Mouse (Mus musculus) kidney, embryonic 15.5 days (tissue): ENCODE results near the gene Ston2. TPM values are rescaled to one million over a fixed set of nuclear protein-coding genes. Genes with fewer than 3 reads are reported as not detected.

Experiments
- ATAC-seq: fragments of 200-750 bp; cut with Nextera tagmentation; replicated peaks from 2 replicates; pipeline ENCODE4 v1.8.0; 2017; ENCODE audit warnings: moderate TSS enrichment; ENCODE audit not compliant: low FRiP score
- H3K27ac ChIP-seq: fragments of 300-500 bp; sonication (generic); 2 replicates; pipeline ENCODE4 v1.5.1; 2015; ENCODE audit warnings: mild to moderate bottlenecking, inconsistent platforms
- H3K27me3 ChIP-seq: fragments of 300-500 bp; sonication (generic); 2 replicates; pipeline ENCODE4 v1.6.1; 2015; ENCODE audit warnings: inconsistent platforms
- H3K36me3 ChIP-seq: fragments of 300-500 bp; sonication (generic); 2 replicates; pipeline ENCODE4 v1.6.1; 2015; ENCODE audit warnings: inconsistent platforms
- H3K4me1 ChIP-seq: fragments of 300-500 bp; sonication (generic); 2 replicates; pipeline ENCODE4 v1.6.1; 2015; ENCODE audit warnings: inconsistent platforms
- H3K4me2 ChIP-seq: fragments of 300-500 bp; sonication (generic); 2 replicates; pipeline ENCODE4 v1.6.1; 2015; ENCODE audit warnings: moderate library complexity, mild to moderate bottlenecking, inconsistent platforms
- H3K4me3 ChIP-seq: fragments of 300-500 bp; sonication (generic); replicated peaks from 2 replicates; pipeline ENCODE4 v1.5.1; 2015; ENCODE audit warnings: mild to moderate bottlenecking, inconsistent platforms
- H3K9ac ChIP-seq: fragments of 300-500 bp; sonication (generic); 2 replicates; pipeline ENCODE4 v1.6.1; 2015; ENCODE audit warnings: mild to moderate bottlenecking, inconsistent platforms
- H3K9me3 ChIP-seq: fragments of 300-500 bp; sonication (generic); replicated peaks from 2 replicates; pipeline ENCODE4 v1.6.1; 2016; ENCODE audit warnings: inconsistent platforms
- WGBS: fragments of 180-500 bp; shearing (Covaris S2); methylation state at CpG from one replicate; pipeline ENCODE4 v1.1.7; 2015; ENCODE audit warnings: mixed read lengths; 5-methylcytosine and 5-hydroxymethylcytosine counted together
- polyA plus RNA-seq: library from polyadenylated mRNA; unstranded; fragments of >200 nt; fragmentation: Nextera tagmentation; extraction: Ambion mirVana; gene quantifications from 2 replicates; pipeline ENCODE4 v1.2.1, GENCODE M21; 2015

The Ston2 gene
- polyA plus RNA-seq: 11.2 and 12.4 TPM in 2 replicates

DNA sequence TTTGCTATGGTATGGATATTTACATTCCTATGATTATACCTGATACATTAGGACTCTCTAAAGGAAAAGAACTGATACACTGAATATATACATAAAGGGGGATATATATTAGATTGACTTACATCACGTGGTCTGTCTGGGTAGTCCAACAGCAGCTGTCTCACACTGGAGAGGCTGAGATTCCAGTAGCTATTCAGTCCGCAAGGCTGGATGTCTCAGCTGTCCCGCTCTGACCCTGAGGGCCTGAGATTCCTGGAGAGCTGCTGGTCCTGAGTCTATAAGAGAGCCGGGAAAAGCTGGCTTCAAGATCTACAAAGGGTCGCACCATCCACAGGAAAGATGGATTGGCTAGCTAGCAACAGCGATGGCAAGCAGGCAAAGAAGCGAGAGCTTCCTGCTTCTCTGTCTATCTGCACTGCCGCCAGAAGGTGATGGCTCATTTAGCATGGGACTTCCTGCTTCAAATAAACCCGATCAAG lies at the start of gene Ston2:
TSS of gene Ston2 (minus strand) at position 429 of the 479 bp plus-strand sequence.
- H3K4me2 ChIP-seq: no peak within 1 kb of the TSS
- H3K4me3 ChIP-seq: no peak within 1 kb of the TSS
- H3K9me3 ChIP-seq: no peaks in the 10 kb centered on the region
- no peaks in the 10 kb centered on the region for H3K27me3 ChIP-seq
- H3K4me1 ChIP-seq: peaks cover 9% of the 10 kb centered on the region; the same call in 1 of the 2 replicates
- WGBS: 63% methylated on average over 9 of the region's 9 CpGs
- H3K27ac ChIP-seq: no peak within 1 kb of the TSS
- no peak for ATAC-seq
- no peaks in the 10 kb centered on the region for H3K36me3 ChIP-seq
- no peak within 1 kb of the TSS for H3K9ac ChIP-seq

DNA sequence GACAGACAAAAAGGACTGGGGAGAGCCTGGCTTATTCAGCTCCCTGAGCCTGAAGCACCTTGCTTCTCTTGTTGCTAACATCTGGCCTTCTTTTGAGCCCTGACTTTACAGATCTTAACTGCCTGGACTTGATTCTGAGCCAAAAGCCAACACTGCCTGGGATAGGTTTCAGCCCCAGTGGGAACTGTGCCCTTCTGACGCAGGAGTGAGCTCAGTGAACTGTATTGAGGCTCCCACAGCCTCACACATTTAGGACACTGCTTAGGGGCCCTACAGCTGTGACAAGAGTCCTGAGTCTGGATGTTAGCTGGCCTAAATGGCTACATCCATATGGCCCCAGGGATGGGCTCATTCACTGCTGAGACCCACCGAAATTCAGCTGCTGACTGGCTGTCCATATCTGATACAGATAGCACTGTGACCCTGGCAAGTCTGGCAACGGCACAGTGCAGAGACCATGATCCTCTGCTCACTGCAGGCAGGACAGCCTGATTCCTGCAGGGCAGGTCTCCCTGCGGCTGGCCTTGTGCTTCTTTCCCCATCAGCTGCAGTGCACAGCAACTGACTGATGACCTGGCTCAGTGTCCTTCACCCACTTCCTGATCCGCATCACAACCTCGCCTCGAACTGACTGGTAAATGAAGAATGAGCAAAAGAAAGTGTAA lies 49.3 kb upstream of the Ston2 start:
- WGBS: 87% methylated on average over 7 of the region's 7 CpGs

DNA sequence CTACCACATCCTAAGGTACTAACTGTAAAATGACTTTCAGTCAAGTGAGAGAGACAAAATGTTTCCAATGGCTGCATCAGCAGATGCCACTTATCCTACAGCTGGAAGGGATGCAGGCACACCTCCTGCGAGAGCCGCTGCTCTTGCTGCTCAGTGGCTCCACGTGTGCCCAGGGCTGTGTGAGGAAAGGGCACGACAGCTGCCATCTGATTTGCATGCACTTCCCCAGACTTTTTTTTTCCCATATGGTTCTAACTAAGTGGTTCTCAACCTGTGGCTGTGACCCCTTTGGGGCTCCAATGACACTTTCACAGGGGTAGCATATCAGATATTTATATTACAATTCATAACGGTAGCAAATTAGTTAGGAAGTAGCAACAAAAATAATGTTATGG lies 45.7 kb upstream of the Ston2 start:
- H3K36me3 ChIP-seq: peaks cover 89% of the 10 kb centered on the region
- H3K4me1 ChIP-seq: no peaks in the 10 kb centered on the region
- WGBS: 75% methylated on average over 5 of the region's 5 CpGs
- no peak overlapping the region for H3K4me3 ChIP-seq
- no peak for ATAC-seq
- no peaks in the 10 kb centered on the region for H3K27me3 ChIP-seq
- H3K9ac ChIP-seq: no peak overlapping the region
- H3K27ac ChIP-seq: no peak overlapping the region
- H3K9me3 ChIP-seq: no peaks in the 10 kb centered on the region
- H3K4me2 ChIP-seq: no peak overlapping the region

More for the DNA sequence above, 49.3 kb upstream of the Ston2 start:
- Histone ChIP-seq H3K4me3 (no peak overlapping the region), H3K27ac (no peak overlapping the region), H3K9ac (no peak overlapping the region), H3K4me1 (no peaks in the 10 kb centered on the region), H3K27me3 (no peaks in the 10 kb centered on the region), H3K4me2 (no peak overlapping the region), H3K36me3 (peaks cover 95% of the 10 kb centered on the region), H3K9me3 (no peaks in the 10 kb centered on the region)
- 0 out of 2 replicates have a peak, but pooled peaks have one; percentile 36 for ATAC-seq

DNA sequence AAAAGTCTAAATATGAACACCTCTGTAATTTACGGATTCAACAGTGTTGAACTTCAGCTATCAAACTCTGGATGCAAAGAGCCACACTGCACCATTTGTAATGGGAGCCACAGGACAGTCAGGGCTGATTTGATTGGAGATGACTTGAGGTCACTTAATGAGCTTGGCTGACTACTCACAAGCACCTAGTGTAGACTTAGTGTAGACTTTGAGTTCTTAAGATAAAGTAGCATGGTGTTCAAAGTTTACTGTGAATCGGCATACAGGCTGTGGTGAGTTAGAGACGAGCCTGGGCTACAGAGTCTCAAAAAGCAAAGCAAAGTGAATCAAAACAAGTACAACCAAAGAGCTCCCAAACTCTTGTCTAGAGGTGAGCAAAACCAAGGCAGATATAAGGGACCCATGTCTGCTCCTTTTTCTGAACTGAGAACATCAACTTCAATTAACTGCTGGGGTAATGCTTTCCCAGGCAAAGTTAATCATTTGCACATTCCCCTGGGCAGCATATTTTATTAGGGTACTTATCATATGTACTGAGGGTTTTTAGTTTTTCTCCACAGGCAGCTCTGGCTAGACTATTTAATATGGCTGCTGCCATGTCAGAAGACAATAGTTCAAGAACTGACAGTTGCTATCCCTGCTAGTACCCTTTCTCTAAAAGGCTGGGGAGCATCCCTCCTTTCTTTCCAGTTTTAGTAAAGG lies 45.2 kb upstream of the Ston2 start:
- no peak for ATAC-seq
- 88% methylated on average over 3 of the region's 3 CpGs for WGBS
- no peaks in the 10 kb centered on the region for H3K4me1 ChIP-seq
- H3K36me3 ChIP-seq: peaks cover 87% of the 10 kb centered on the region
- H3K27ac ChIP-seq: no peak overlapping the region
- no peaks in the 10 kb centered on the region for H3K9me3 ChIP-seq
- H3K4me2 ChIP-seq: no peak overlapping the region
- H3K9ac ChIP-seq: no peak overlapping the region
- H3K27me3 ChIP-seq: no peaks in the 10 kb centered on the region
- no peak overlapping the region for H3K4me3 ChIP-seq

DNA sequence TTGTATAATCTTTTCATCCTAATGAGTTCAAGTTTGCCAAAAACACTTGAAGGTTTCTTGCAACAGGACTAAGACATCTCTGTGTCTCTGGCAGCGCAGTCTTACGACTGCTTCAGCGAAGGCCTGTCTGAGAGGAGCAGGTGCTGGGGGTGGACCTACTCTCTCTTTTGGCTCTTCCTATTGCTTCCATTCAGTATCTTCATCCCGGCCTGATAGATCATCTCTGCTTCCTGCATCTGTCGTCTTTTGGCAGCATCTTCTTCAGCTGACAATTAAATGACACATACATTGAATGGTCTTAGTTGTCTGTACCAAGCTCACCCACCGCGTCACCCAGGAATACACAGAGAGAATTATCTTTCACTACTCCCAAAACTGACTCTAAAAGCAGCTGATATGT lies 43.2 kb upstream of the Ston2 start:
- no peak overlapping the region for H3K4me2 ChIP-seq
- H3K4me3 ChIP-seq: no peak overlapping the region
- no peak for ATAC-seq
- H3K27ac ChIP-seq: no peak overlapping the region
- H3K36me3 ChIP-seq: peaks cover 86% of the 10 kb centered on the region
- H3K9me3 ChIP-seq: no peaks in the 10 kb centered on the region
- 92% methylated on average over 7 of the region's 7 CpGs for WGBS
- H3K9ac ChIP-seq: no peak overlapping the region
- H3K27me3 ChIP-seq: no peaks in the 10 kb centered on the region
- H3K4me1 ChIP-seq: no peaks in the 10 kb centered on the region

DNA sequence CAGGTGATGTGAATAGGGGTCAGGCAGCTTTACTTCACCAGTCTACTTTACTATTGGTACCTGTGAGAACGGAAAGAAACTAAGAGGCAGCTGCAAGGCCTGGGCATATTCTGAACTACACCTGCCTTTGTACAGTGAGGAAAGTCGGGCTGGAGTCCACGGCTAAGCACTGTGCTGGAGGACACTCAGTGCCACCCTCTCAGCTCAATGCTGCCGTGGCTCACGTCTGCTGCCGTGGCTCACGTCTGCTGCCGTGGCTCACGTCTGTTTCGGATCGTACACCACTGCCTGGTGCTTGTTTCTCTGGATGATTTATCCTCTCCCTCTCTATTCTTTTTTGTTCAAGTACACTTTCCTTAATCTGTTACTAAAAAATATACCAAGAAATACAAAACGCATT lies 32.3 kb upstream of the Ston2 start:
- ATAC-seq: no peak
- Histone ChIP-seq H3K27ac (no peak overlapping the region), H3K36me3 (peaks cover 84% of the 10 kb centered on the region), H3K9ac (no peak overlapping the region), H3K27me3 (no peaks in the 10 kb centered on the region), H3K4me3 (no peak overlapping the region), H3K4me2 (no peak overlapping the region), H3K4me1 (no peaks in the 10 kb centered on the region), H3K9me3 (no peaks in the 10 kb centered on the region)
- 91% methylated on average over 12 of the region's 12 CpGs for WGBS

DNA sequence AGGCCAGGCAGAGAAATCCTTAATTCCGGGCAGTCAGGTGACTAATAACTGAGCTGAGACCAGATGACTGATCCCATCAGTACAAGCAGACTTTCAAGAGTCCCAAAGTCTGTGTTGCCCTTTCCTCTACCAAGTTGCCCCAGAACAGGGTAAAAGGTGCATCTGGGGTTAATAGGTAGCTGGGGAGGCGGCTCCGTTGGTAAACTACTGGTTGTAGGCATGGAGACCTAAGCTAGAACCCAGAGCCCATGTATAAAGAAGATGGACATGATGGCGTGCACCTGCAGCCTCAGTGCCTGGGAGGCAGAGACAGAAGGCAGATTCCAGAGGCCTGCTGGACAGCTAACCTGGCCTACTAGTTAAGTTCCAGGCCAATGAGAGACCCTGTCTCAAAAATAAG lies 30.5 kb upstream of the Ston2 start:
- ATAC-seq: no peak
- 87% methylated on average over 4 of the region's 4 CpGs for WGBS
- no peak overlapping the region for H3K27ac ChIP-seq

DNA sequence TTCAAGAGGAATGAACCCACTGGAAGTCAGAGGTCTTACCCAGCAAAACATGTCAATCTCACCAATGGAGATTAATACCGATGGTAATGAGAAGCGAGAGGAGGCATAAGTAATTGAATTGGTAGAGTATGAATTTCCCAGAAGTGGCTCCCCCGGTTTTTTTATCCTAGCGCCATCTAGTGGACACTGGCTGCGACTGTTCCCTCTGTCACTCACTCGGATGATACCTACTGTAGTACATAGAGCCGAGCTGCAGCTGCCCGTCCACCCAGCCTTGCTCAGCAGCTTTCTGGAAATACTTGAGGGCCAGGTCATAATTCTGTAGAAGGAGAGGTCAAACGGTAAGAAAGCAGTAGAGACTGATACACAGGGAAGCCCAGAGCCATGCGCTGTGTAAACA lies 27.8 kb upstream of the Ston2 start:
- no peak overlapping the region for H3K9ac ChIP-seq
- no peaks in the 10 kb centered on the region for H3K27me3 ChIP-seq
- no peak overlapping the region for H3K4me2 ChIP-seq
- ATAC-seq: peak; percentile 60; the same call in 1 of the 2 replicates
- H3K36me3 ChIP-seq: peaks cover 85% of the 10 kb centered on the region
- no peak overlapping the region for H3K27ac ChIP-seq
- no peaks in the 10 kb centered on the region for H3K4me1 ChIP-seq
- no peaks in the 10 kb centered on the region for H3K9me3 ChIP-seq
- 27% methylated on average over 10 of the region's 10 CpGs for WGBS
- H3K4me3 ChIP-seq: no peak overlapping the region

More for the DNA sequence above, 30.5 kb upstream of the Ston2 start:
- Histone ChIP-seq H3K4me3 (no peak overlapping the region), H3K27me3 (no peaks in the 10 kb centered on the region), H3K9ac (no peak overlapping the region), H3K4me1 (no peaks in the 10 kb centered on the region), H3K4me2 (no peak overlapping the region), H3K36me3 (peaks cover 85% of the 10 kb centered on the region), H3K9me3 (no peaks in the 10 kb centered on the region)

DNA sequence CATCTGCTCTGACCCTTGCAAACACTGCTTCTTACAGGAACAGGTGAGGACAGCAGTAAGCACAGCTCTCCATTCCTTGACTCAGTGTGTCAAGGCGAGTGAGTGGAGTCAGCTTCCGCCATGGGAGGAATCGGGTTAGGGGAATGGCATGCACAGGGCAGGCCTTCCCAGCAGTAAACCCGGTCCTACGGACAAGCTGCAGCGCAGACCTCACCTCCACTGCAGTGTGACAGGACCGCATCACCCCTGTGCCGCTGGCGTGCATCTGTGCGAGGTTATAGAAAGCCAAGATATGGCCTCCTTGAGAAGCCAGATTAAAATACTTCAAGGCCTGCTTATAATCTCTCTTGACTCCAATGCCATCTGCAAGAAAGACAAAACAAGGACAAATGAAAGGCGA lies 27.4 kb upstream of the Ston2 start:
- no peak; the same call in 1 of the 2 replicates for ATAC-seq
- WGBS: 96% methylated on average over 11 of the region's 11 CpGs
- Histone ChIP-seq H3K4me2 (no peak overlapping the region), H3K9me3 (no peaks in the 10 kb centered on the region), H3K4me1 (no peaks in the 10 kb centered on the region), H3K4me3 (no peak overlapping the region), H3K27me3 (no peaks in the 10 kb centered on the region), H3K36me3 (peaks cover 88% of the 10 kb centered on the region), H3K9ac (no peak overlapping the region), H3K27ac (no peak overlapping the region)

DNA sequence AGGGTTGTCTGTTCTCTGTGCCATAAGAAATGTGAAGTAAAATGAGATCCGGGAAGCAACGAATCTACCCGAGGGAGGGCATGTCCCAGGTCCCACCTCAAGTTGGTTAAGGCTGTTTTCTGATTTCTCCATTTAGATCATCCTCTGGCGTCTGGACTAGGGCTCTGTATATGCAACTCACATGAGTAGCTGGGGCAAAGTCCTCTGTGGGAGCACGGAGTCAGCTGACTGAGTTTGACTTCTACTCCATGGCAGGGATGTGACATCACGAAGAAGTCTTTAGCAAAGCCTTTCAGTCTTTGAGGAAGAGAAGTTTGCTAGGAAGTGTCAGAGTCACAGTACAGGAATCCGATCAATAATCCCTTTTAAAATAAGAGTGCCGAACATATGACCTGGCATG lies 20.7 kb upstream of the Ston2 start:
- Histone ChIP-seq H3K4me3 (no peak overlapping the region), H3K4me2 (no peak overlapping the region), H3K9me3 (no peaks in the 10 kb centered on the region), H3K27me3 (no peaks in the 10 kb centered on the region), H3K36me3 (peaks cover 70% of the 10 kb centered on the region), H3K9ac (no peak overlapping the region), H3K27ac (no peak overlapping the region), H3K4me1 (no peaks in the 10 kb centered on the region)
- WGBS: 92% methylated on average over 8 of the region's 8 CpGs
- ATAC-seq: no peak

DNA sequence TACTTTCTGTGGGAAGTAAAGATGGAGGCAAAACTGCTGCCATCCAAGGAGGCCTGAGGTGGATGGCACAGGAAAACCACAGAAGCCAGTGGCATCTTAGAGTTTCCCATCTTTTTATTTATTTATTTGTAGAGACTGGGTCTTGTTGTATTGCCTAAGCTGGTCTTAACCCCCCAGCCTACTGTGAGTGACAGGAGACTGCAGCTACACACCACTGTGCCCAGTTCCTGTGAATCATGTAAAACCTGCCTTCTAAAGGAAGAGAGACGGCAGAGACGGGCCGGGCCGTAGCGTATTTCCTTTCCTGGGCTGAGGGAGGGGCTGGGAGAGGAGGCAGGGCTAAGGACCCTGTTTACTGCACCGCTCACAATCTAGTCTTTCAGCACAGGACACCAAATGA lies 19.6 kb upstream of the Ston2 start:
- H3K27ac ChIP-seq: no peak overlapping the region
- no peaks in the 10 kb centered on the region for H3K4me1 ChIP-seq
- peaks cover 58% of the 10 kb centered on the region for H3K36me3 ChIP-seq
- H3K4me3 ChIP-seq: no peak overlapping the region
- ATAC-seq: no peak
- 73% methylated on average over 6 of the region's 6 CpGs for WGBS
- H3K4me2 ChIP-seq: no peak overlapping the region
- H3K27me3 ChIP-seq: no peaks in the 10 kb centered on the region
- H3K9ac ChIP-seq: no peak overlapping the region
- H3K9me3 ChIP-seq: no peaks in the 10 kb centered on the region

DNA sequence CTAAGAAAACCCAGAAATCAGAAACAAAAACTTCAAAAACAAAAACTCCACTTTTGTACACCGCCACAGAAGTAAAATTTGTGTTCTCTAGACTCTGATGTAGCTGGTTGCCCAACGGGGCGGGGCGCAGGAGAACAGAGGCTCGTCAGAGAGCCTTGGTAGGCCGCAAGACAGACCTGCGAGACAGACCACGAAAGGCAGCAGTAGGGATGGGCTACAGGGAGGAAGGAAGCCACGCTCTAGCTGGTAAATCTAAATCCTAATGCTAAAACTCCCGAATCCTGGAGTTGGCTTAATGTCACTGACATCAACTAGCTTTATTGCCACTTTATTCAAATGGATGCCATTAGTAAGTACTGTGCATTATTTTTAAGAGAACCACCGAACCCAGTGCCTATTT lies 18.9 kb upstream of the Ston2 start:
- no peak overlapping the region for H3K27ac ChIP-seq
- 88% methylated on average over 11 of the region's 11 CpGs for WGBS
- ATAC-seq: no peak
- no peaks in the 10 kb centered on the region for H3K4me1 ChIP-seq
- H3K27me3 ChIP-seq: no peaks in the 10 kb centered on the region
- H3K36me3 ChIP-seq: peaks cover 51% of the 10 kb centered on the region
- H3K9ac ChIP-seq: no peak overlapping the region
- H3K4me2 ChIP-seq: no peak overlapping the region
- H3K4me3 ChIP-seq: no peak overlapping the region
- H3K9me3 ChIP-seq: no peaks in the 10 kb centered on the region
